Mouse (Mus musculus): Measurements from ENCODE around the gene Lypd6b.

DNA sequence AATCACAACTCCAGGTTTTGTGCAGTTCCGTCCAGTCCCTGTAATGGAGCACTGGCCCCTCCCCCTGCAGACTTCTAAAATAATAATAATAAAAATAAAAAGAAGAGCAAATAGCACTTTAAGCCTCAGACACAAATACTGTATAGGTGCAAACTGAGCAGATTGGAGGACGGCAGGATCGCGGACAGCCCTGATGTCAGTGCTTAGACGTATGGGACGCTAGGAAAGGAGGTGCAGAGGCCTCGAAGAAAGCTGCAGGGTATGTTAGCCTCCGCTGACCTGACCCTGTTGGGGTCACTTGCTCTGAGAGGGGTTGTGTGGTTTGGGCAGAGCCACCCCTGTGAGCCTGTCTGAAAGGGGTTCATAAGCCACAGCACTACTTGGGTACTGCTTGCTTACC lies 17.0 kb downstream of the Lypd6b start:
- TF ChIP-seq POLR2A (IDR thresholded peaks at IDR 0.05; ENCODE audit: insufficient read depth, low read length) = no peak
- no peak for TF ChIP-seq CTCF (IDR thresholded peaks at IDR 0.05; ENCODE audit: low read depth, low read length)

All from ES-Bruce4 (cell line).